Mouse (Mus musculus) small intestine, adult 2 months (tissue): ENCODE measurements around the gene Map3k4. TPM values are rescaled to one million over a fixed set of nuclear protein-coding genes. Genes with fewer than 3 reads are reported as not detected.
"Not testable (repeated sequence)": the region's sequence is repeated elsewhere in the genome, so short reads cannot be mapped to it uniquely, and the experiment has no call there.

Source experiments
- H3K27ac ChIP-seq: fragments of 200-500 bp; 2 replicates; pipeline ENCODE4 v1.5.1; 2012; ENCODE audit warnings: low read depth, low read length, control low read depth, inconsistent platforms; ENCODE audit not compliant: insufficient read depth
- H3K27me3 ChIP-seq: fragments of 200-500 bp; 2 replicates; pipeline ENCODE4 v1.6.1; 2012; ENCODE audit warnings: mild to moderate bottlenecking, moderate library complexity, low read length, inconsistent platforms; ENCODE audit not compliant: control insufficient read depth, insufficient read depth
- H3K36me3 ChIP-seq: fragments of 200-500 bp; 2 replicates; pipeline ENCODE4 v1.6.1; 2012; ENCODE audit warnings: mild to moderate bottlenecking, low read length, control low read depth, inconsistent platforms; ENCODE audit not compliant: control insufficient read depth, insufficient read depth
- H3K4me1 ChIP-seq: fragments of 200-500 bp; 2 replicates; pipeline ENCODE4 v1.6.1; 2012; ENCODE audit warnings: low read length, inconsistent platforms, mixed read lengths; ENCODE audit not compliant: control insufficient read depth, insufficient read depth, insufficient read length
- H3K4me3 ChIP-seq: fragments of 200-500 bp; 2 replicates; pipeline ENCODE4 v1.5.1; 2012; ENCODE audit warnings: low read depth, mild to moderate bottlenecking, control low read depth, inconsistent platforms, low read length, moderate library complexity
- CTCF ChIP-seq: fragments of 200-500 bp; IDR thresholded peaks from 2 replicates; pipeline ENCODE4 v1.5.1; 2012; ENCODE audit warnings: low read depth, mild to moderate bottlenecking, control low read depth, inconsistent platforms, low read length, moderate library complexity, mixed read lengths; ENCODE audit not compliant: insufficient replicate concordance, insufficient read length; ENCODE audit errors: extremely low read depth
- POLR2A ChIP-seq: fragments of 200-500 bp; IDR thresholded peaks from 2 replicates; pipeline ENCODE4 v1.6.1; 2012; ENCODE audit warnings: low read depth, mild to moderate bottlenecking, control low read depth, inconsistent platforms, low read length, moderate library complexity
- WGBS: fragments of 180-500 bp; shearing (Covaris S2); methylation state at CpG from one replicate; pipeline ENCODE4 v1.1.7; 2018; 5-methylcytosine and 5-hydroxymethylcytosine counted together
- polyA plus RNA-seq: library from polyadenylated mRNA; depleted of rRNA; stranded (reverse); fragments of >200 nt; gene quantifications from 2 replicates; pipeline ENCODE4 v1.2.3, GENCODE M21; 2012

The Map3k4 gene
- polyA plus RNA-seq, 1 experiment = 44.2 TPM

- Histone ChIP-seq H3K27ac (no peak overlapping the region), H3K36me3 (no peaks in the 10 kb centered on the region), H3K4me1 (peaks cover 20% of the 10 kb centered on the region), H3K4me3 (no peak overlapping the region), H3K27me3 (no peaks in the 10 kb centered on the region)
- no peak for TF ChIP-seq POLR2A
- TF ChIP-seq CTCF = no peak
- WGBS = 96% methylated on average over 7 of the region's 7 CpGs
Measured at GRCm38 (mm10) chr17:12294424-12294823, 24.2 kb downstream of the Map3k4 start.

- H3K27ac ChIP-seq = no peak overlapping the region
- TF ChIP-seq CTCF (no peak), POLR2A (no peak)
- no peaks in the 10 kb centered on the region for H3K27me3 ChIP-seq
- peaks cover 16% of the 10 kb centered on the region for H3K4me1 ChIP-seq
- WGBS = 48% methylated on average over 6 of the region's 6 CpGs
- no peak overlapping the region for H3K4me3 ChIP-seq
- no peaks in the 10 kb centered on the region for H3K36me3 ChIP-seq
Measured at GRCm38 (mm10) chr17:12293571-12293970, 25.0 kb downstream of the Map3k4 start.

- Histone ChIP-seq H3K4me3 (no peak overlapping the region), H3K36me3 (0 out of 2 replicates have a peak, but pooled peaks cover 1% of the 10 kb centered on the region), H3K4me1 (peaks cover 14% of the 10 kb centered on the region), H3K27me3 (no peaks in the 10 kb centered on the region), H3K27ac (no peak overlapping the region)
- TF ChIP-seq POLR2A (no peak), CTCF (no peak)
- WGBS = 72% methylated on average over 8 of the region's 8 CpGs
Measured at GRCm38 (mm10) chr17:12292877-12293276, 25.7 kb downstream of the Map3k4 start.

GRCm38 (mm10) chr17:12292356-12292755 is 26.2 kb downstream of the Map3k4 start:
- WGBS = 100% methylated on average over 1 of the region's 1 CpGs
- 0 out of 2 replicates have a peak, but pooled peaks cover 1% of the 10 kb centered on the region for H3K36me3 ChIP-seq
- TF ChIP-seq CTCF = no peak
- TF ChIP-seq POLR2A = no peak
- H3K27ac ChIP-seq = no peak overlapping the region
- H3K4me3 ChIP-seq = no peak overlapping the region
- peaks cover 11% of the 10 kb centered on the region for H3K4me1 ChIP-seq
- H3K27me3 ChIP-seq = no peaks in the 10 kb centered on the region

GRCm38 (mm10) chr17:12291151-12291550 is 27.4 kb downstream of the Map3k4 start:
- Histone ChIP-seq H3K4me3 (no peak overlapping the region), H3K27ac (no peak overlapping the region), H3K27me3 (no peaks in the 10 kb centered on the region), H3K36me3 (0 out of 2 replicates have a peak, but pooled peaks cover 1% of the 10 kb centered on the region), H3K4me1 (peaks cover 5% of the 10 kb centered on the region)
- 97% methylated on average over 7 of the region's 7 CpGs for WGBS
- TF ChIP-seq CTCF (no peak), POLR2A (no peak)

GRCm38 (mm10) chr17:12290735-12291134 is 27.9 kb downstream of the Map3k4 start:
- H3K27ac ChIP-seq = no peak overlapping the region
- H3K4me3 ChIP-seq = no peak overlapping the region
- H3K4me1 ChIP-seq = peaks cover 5% of the 10 kb centered on the region
- no peaks in the 10 kb centered on the region for H3K27me3 ChIP-seq
- 73% methylated on average over 10 of the region's 10 CpGs for WGBS
- 0 out of 2 replicates have a peak, but pooled peaks cover 1% of the 10 kb centered on the region for H3K36me3 ChIP-seq
- no peak for TF ChIP-seq CTCF
- no peak for TF ChIP-seq POLR2A

GRCm38 (mm10) chr17:12289836-12290235 is 28.8 kb downstream of the Map3k4 start:
- not testable (repeated sequence) for H3K4me3 ChIP-seq, H3K36me3 ChIP-seq, H3K27ac ChIP-seq, H3K27me3 ChIP-seq, H3K4me1 ChIP-seq
- WGBS = 82% methylated on average over 1 of the region's 1 CpGs

GRCm38 (mm10) chr17:12288871-12289270 is 29.7 kb downstream of the Map3k4 start:
- no peak overlapping the region for H3K4me3 ChIP-seq
- peaks cover 5% of the 10 kb centered on the region for H3K4me1 ChIP-seq
- no peaks in the 10 kb centered on the region for H3K27me3 ChIP-seq
- TF ChIP-seq CTCF (no peak), POLR2A (no peak)
- H3K27ac ChIP-seq = no peak overlapping the region
- H3K36me3 ChIP-seq = 0 out of 2 replicates have a peak, but pooled peaks cover 1% of the 10 kb centered on the region
- WGBS = 86% methylated on average over 4 of the region's 4 CpGs
